Mouse (Mus musculus) heart, postnatal 0 days (tissue): ENCODE measurements at regions not wholly inside any gene's neighbourhood (a gene's known extent, or its start where the extent isn't known, plus 50 kb on each side); places are given as distances from the start of the nearest gene placed in this dataset.

ENCODE experiments used
- ATAC-seq: fragments of 200-750 bp; cut with Nextera tagmentation; 2 replicates; pipeline ENCODE4 v1.8.0; 2017; ENCODE audit warnings: low read depth, moderate number of reproducible peaks, moderate library complexity; ENCODE audit not compliant: insufficient read depth
- DNase-seq: peaks from one replicate; pipeline ENCODE4 v3.0.0-alpha.2; 2016; ENCODE audit warnings: low spot score
- H3K27ac ChIP-seq: fragments of 300-500 bp; sonication (generic); 2 replicates; pipeline ENCODE4 v1.5.1; 2014; ENCODE audit warnings: low read depth, mild to moderate bottlenecking
- H3K27me3 ChIP-seq: fragments of 300-500 bp; sonication (generic); 2 replicates; pipeline ENCODE4 v1.6.1; 2014; ENCODE audit warnings: low read length, mixed read lengths; ENCODE audit not compliant: control insufficient read depth, insufficient read depth
- H3K36me3 ChIP-seq: fragments of 300-500 bp; sonication (generic); replicated peaks from 2 replicates; pipeline ENCODE4 v1.6.1; 2014; ENCODE audit warnings: low read length, mixed read lengths; ENCODE audit not compliant: control insufficient read depth, insufficient read depth
- H3K4me1 ChIP-seq: fragments of 300-500 bp; sonication (generic); 2 replicates; pipeline ENCODE4 v1.6.1; 2014; ENCODE audit warnings: antibody characterized with exemption; ENCODE audit not compliant: control insufficient read depth, insufficient read depth
- H3K4me2 ChIP-seq: fragments of 300-500 bp; sonication (generic); 2 replicates; pipeline ENCODE4 v1.6.1; 2014; ENCODE audit warnings: low read depth, mild to moderate bottlenecking, low read length, moderate library complexity
- H3K4me3 ChIP-seq: fragments of 300-500 bp; sonication (generic); 2 replicates; pipeline ENCODE4 v1.5.1; 2014; ENCODE audit warnings: low read depth, low read length
- H3K9ac ChIP-seq: fragments of 300-500 bp; sonication (generic); replicated peaks from 2 replicates; pipeline ENCODE4 v1.6.1; 2014; ENCODE audit warnings: low read depth, low read length, mixed read lengths
- H3K9me3 ChIP-seq: fragments of 300-500 bp; sonication (generic); replicated peaks from 2 replicates; pipeline ENCODE4 v1.6.1; 2016; ENCODE audit warnings: low read length; ENCODE audit not compliant: control insufficient read depth
- CTCF ChIP-seq: IDR thresholded peaks from 2 replicates; pipeline ENCODE4 v1.5.1; 2016; ENCODE audit warnings: antibody characterized with exemption, control low read depth, low read depth
- EP300 ChIP-seq: IDR thresholded peaks from 2 replicates; pipeline ENCODE4 v1.6.1; 2016; ENCODE audit warnings: antibody characterized with exemption, low read depth
- WGBS: fragments of 180-500 bp; shearing (Covaris S2); extraction: QIAGEN DNeasy Blood & Tissue Kit; methylation state at CpG from one replicate; pipeline ENCODE4 v1.1.7; 2014; 5-methylcytosine and 5-hydroxymethylcytosine counted together

DNA sequence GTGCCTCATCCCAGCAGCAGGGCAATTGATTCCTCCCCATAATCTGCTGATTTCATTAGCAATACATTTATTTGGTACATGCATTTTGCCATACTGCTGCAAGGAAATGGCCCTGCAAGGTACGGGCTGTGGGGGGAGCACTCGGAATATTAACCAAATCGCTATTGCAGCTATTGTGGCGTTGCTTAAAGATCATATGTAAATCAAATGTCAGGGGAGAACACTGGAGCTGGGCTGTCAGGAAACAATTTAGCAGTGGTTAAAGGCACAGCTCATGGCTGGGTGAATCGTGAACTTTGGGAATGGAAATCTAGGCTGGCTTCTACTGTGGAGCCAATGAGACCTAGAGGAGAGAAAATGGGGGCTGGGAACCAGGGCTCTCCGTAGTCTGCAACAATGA is 192.0 kb downstream of the Gm26897 start:
- DNase-seq: no peak
- no peak for ATAC-seq
- TF ChIP-seq CTCF (no peak), EP300 (no peak)
- no peak overlapping the region for H3K4me3 ChIP-seq
- 70% methylated on average over 6 of the region's 6 CpGs for WGBS
- H3K27me3 ChIP-seq: peaks cover 24% of the 10 kb centered on the region; the same call in 1 of the 2 replicates
- no peak overlapping the region for H3K27ac ChIP-seq
- no peaks in the 10 kb centered on the region for H3K9me3 ChIP-seq
- H3K9ac ChIP-seq: no peak overlapping the region
- no peaks in the 10 kb centered on the region for H3K4me1 ChIP-seq
- no peaks in the 10 kb centered on the region for H3K36me3 ChIP-seq
- no peak overlapping the region for H3K4me2 ChIP-seq

DNA sequence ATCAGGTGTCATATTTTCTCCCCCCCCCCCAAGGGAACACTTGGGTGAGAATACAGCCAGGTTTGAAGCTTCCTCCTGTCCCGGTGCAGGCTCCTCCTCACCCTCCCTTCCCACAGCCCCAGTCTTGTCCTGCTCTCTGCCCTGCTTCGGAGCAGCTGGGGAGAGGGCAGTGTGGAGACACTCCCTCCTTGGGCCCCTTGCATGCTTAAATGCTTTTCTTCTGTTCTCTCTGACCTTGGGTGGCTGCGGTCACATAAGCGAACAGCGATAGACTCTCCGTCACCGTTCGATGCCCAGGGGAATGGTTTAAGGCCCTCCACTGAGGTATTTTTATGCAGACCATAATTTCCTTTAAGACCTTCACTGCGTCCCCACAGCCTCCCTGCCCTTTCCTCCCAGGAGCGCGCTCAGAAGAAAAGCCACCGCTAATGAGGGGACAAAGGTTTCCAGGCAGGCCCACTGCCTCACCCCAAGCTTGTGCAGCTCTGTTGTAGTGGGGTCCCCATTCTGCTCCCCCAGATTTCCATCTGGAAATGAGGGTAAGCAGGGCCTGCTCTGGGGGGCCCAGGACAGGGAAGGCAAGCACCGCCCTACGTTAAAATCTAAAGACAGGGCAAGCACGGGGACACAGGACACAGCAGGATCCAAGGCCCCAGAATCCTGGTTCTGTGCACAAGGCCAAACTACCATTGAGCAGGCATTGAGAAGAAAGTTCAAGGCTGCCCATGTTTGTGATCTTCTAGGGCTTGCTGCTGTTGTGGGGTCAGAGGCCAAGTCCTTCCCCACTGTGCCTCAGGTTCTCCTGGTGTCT is 195.7 kb downstream of the Gm26897 start:
- Histone ChIP-seq H3K9ac (no peak overlapping the region), H3K4me3 (no peak overlapping the region), H3K4me2 (no peak overlapping the region), H3K27me3 (0 out of 2 replicates have a peak, but pooled peaks cover 11% of the 10 kb centered on the region), H3K36me3 (no peaks in the 10 kb centered on the region), H3K9me3 (no peaks in the 10 kb centered on the region), H3K4me1 (no peaks in the 10 kb centered on the region), H3K27ac (no peak overlapping the region)
- TF ChIP-seq CTCF (no peak), EP300 (no peak)
- ATAC-seq (no peak), DNase-seq (no peak)
- WGBS: 49% methylated on average over 15 of the region's 15 CpGs

DNA sequence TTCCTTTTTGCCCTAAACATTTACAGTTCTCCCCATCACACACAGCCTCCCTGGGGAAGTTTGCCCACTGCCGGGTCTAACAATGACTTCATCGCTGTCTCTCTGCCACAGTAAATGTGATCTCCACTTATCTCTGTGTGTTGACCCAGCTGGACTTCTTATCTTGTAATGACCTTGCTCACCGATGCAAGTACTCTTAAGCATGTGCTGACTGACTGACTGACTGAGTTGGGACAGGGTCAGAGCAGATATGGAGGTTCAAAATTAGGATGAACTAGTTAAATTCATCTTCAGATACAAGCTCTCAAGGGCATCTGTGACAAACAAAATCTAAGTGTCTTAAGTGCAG is 196.2 kb downstream of the Gm26897 start:
- H3K27me3 ChIP-seq: 0 out of 2 replicates have a peak, but pooled peaks cover 11% of the 10 kb centered on the region
- TF ChIP-seq EP300 (no peak), CTCF (no peak)
- no peak overlapping the region for H3K4me3 ChIP-seq
- no peaks in the 10 kb centered on the region for H3K9me3 ChIP-seq
- no peak overlapping the region for H3K9ac ChIP-seq
- ATAC-seq (no peak), DNase-seq (no peak)
- 8% methylated on average over 3 of the region's 3 CpGs for WGBS
- no peak overlapping the region for H3K4me2 ChIP-seq
- no peak overlapping the region for H3K27ac ChIP-seq
- no peaks in the 10 kb centered on the region for H3K36me3 ChIP-seq
- H3K4me1 ChIP-seq: no peaks in the 10 kb centered on the region

DNA sequence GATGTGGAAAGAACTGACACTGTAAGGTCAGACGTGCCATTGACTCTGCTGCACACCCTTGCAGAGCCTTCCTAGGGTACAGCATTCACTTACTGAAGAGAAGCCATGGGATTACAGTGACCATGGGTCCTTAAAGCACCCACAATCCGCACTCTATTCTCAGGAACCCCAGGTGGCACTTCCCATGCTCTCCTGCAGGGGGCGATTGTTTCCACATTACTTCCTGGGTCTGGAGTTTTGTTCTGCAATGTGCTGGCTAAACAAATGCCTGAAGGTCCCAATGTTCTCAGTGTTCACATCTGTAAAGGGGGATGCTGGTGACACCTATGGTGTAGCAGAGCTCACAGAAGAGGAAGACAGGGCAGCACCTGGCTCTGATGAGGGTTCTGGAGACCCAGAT is 198.0 kb downstream of the Gm26897 start:
- Histone ChIP-seq H3K9ac (no peak overlapping the region), H3K4me3 (no peak overlapping the region), H3K4me1 (no peaks in the 10 kb centered on the region), H3K27me3 (no peaks in the 10 kb centered on the region), H3K4me2 (no peak overlapping the region), H3K36me3 (no peaks in the 10 kb centered on the region), H3K27ac (no peak overlapping the region), H3K9me3 (no peaks in the 10 kb centered on the region)
- TF ChIP-seq CTCF (peak; percentile 23), EP300 (no peak)
- ATAC-seq (no peak), DNase-seq (no peak)
- WGBS: 63% methylated on average over 3 of the region's 3 CpGs

DNA sequence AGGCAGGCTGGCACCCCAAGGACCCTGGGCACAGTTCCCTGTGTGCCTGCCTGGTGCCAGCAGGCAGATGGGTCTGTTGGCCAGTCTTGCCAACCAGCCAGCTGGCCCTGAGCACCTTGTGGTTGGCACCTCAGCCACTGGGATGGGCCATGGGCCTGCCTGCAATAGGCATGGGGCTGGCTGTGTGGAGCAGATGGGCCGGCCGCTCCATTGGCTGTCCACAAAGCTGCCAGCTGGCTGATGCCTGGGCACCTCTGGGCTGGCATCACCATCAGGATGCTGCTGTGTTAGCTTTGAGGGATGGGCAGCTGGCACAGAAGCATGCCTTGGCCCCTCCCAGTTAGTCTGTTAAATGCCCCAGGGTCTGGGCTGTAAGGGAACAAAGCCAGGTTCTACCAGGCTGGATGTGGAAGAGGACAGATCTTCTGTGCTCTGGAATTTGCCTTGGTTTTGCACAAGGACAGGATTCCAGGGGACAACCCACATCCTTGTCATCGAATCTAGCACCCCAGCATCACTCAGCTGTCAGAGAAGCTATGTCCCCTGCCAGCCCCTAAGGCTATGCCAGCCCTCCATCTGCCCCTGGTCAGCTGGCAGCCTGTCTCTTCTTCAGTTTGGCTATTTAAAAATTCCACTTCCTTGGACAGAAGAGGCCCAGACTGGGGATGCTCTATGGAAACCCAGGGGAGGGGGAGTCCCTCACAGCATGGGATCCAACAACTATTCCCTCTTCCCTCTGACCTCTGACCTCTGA is 201.8 kb downstream of the Gm26897 start:
- no peak for ATAC-seq
- no peaks in the 10 kb centered on the region for H3K36me3 ChIP-seq
- H3K27me3 ChIP-seq: 0 out of 2 replicates have a peak, but pooled peaks cover 3% of the 10 kb centered on the region
- H3K9me3 ChIP-seq: no peaks in the 10 kb centered on the region
- H3K9ac ChIP-seq: no peak overlapping the region
- H3K4me1 ChIP-seq: no peaks in the 10 kb centered on the region
- DNase-seq: no peak
- no peak overlapping the region for H3K4me2 ChIP-seq
- TF ChIP-seq EP300 (no peak), CTCF (no peak)
- H3K27ac ChIP-seq: no peak overlapping the region
- H3K4me3 ChIP-seq: no peak overlapping the region
- 73% methylated on average over 3 of the region's 3 CpGs for WGBS

DNA sequence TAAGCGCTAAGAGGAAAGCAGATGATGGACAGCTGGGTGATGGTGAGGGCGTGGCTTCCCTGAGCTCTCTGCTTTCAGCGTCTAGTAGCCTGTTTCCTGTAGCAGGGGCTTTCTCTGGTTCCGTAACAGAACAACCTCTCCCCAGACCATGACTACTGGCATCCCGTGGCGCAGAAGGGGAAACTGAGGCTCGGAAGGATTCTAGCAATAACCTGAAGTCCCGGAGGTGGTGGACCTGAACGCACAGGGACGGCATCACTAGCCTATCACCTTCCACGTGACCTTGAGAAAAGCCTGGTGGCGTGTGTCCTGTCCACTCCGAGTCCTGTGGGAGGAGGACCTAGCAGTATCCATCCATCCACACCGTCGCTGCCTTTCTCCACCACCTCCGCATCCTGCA is 208.1 kb downstream of the Gm26897 start:
- H3K4me3 ChIP-seq: no peak overlapping the region
- no peak overlapping the region for H3K9ac ChIP-seq
- DNase-seq: no peak
- no peak overlapping the region for H3K4me2 ChIP-seq
- no peaks in the 10 kb centered on the region for H3K36me3 ChIP-seq
- no peak overlapping the region for H3K27ac ChIP-seq
- peaks cover 40% of the 10 kb centered on the region for H3K27me3 ChIP-seq
- H3K9me3 ChIP-seq: no peaks in the 10 kb centered on the region
- no peak for TF ChIP-seq EP300
- no peak for TF ChIP-seq CTCF
- 65% methylated on average over 16 of the region's 16 CpGs for WGBS
- H3K4me1 ChIP-seq: no peaks in the 10 kb centered on the region
- no peak for ATAC-seq
